Mouse (Mus musculus): ENCODE measurements around the gene Akna.

GRCm38 (mm10) chr4:63423811-63424210 lies 20.7 kb upstream of the Akna start:
- TF ChIP-seq POLR2A (IDR thresholded peaks at IDR 0.05; ENCODE audit: low read depth, low read length): no peak
- TF ChIP-seq CTCF (IDR thresholded peaks at IDR 0.05; ENCODE audit: extremely low read depth, insufficient read length, insufficient replicate concordance, low read depth, low read length): no peak
